Mouse (Mus musculus) gastrocnemius, adult 18-20 months (tissue): Measurements from ENCODE around the gene Pip5k1b. TPM values are rescaled to one million over a fixed set of nuclear protein-coding genes. Genes with fewer than 3 reads are reported as not detected.
"Not testable (repeated sequence)": the region's sequence is repeated elsewhere in the genome, so short reads cannot be mapped to it uniquely, and the experiment has no call there.

ENCODE experiments used
- DNase-seq: peaks from one replicate; pipeline ENCODE4 v3.0.0; 2021; ENCODE audit warnings: low spot score
- long read RNA-seq, 2 experiments: library from polyadenylated mRNA; stranded (forward); transcript quantifications; one replicate each; pipeline ENCODE4 v2.0.0; 2021
- total RNA-seq, 2 experiments: library from RNA; stranded (reverse); gene quantifications; 2 replicates each; pipeline ENCODE4 v1.2.3; 2021

The Pip5k1b gene
- under 1 TPM; 0.34 to 0.50 TPM for total RNA-seq
- long read RNA-seq, experiment 1, partial matches to known transcripts = 0 of 4 reads
- long read RNA-seq, experiment 1, other reads (novel, unspliced or antisense) = 4 of 4 reads
- long read RNA-seq, experiment 2 = 0 reads

- DNase-seq = peak; percentile 9
These were observed at the start of gene Pip5k1b for GRCm38 (mm10) chr19:24555466-24555903. Gene Pip5k1b, minus strand, starts transcription at chr19:24555872.

- no peak for DNase-seq
These were observed 48.4 kb upstream of the Pip5k1b start for GRCm38 (mm10) chr19:24604105-24604504.

GRCm38 (mm10) chr19:24603431-24603830 lies 47.8 kb upstream of the Pip5k1b start:
- DNase-seq = no peak

- no peak for DNase-seq
These were observed 31.1 kb upstream of the Pip5k1b start for GRCm38 (mm10) chr19:24586726-24587125.

- no peak for DNase-seq
These were observed 29.5 kb upstream of the Pip5k1b start for GRCm38 (mm10) chr19:24585171-24585570.

GRCm38 (mm10) chr19:24583956-24584355 lies 28.3 kb upstream of the Pip5k1b start:
- DNase-seq = no peak

GRCm38 (mm10) chr19:24576125-24576524 lies 20.5 kb upstream of the Pip5k1b start:
- DNase-seq = no peak

- no peak for DNase-seq
These were observed 16.1 kb upstream of the Pip5k1b start for GRCm38 (mm10) chr19:24571756-24572181.

GRCm38 (mm10) chr19:24570969-24571368 lies 15.3 kb upstream of the Pip5k1b start:
- no peak for DNase-seq

- no peak for DNase-seq
These were observed 1.8 kb upstream of the Pip5k1b start for GRCm38 (mm10) chr19:24557456-24557855.

GRCm38 (mm10) chr19:24556585-24556966 lies 904 bp upstream of the Pip5k1b start:
- DNase-seq = no peak

- peak; percentile 10 for DNase-seq
These were observed 372 bp upstream of the Pip5k1b start for GRCm38 (mm10) chr19:24555904-24556584.

GRCm38 (mm10) chr19:24554911-24555465 lies 684 bp downstream of the Pip5k1b start:
- DNase-seq = no peak

- DNase-seq = no peak
These were observed 1.2 kb downstream of the Pip5k1b start for GRCm38 (mm10) chr19:24554425-24554824.

GRCm38 (mm10) chr19:24553291-24554075 lies 2.2 kb downstream of the Pip5k1b start:
- DNase-seq = no peak

GRCm38 (mm10) chr19:24552641-24553040 lies 3.0 kb downstream of the Pip5k1b start:
- DNase-seq = not testable (repeated sequence)

- no peak for DNase-seq
These were observed 4.3 kb downstream of the Pip5k1b start for GRCm38 (mm10) chr19:24551196-24551954.

GRCm38 (mm10) chr19:24550778-24551177 lies 4.9 kb downstream of the Pip5k1b start:
- DNase-seq = no peak

- DNase-seq = no peak
These were observed 5.7 kb downstream of the Pip5k1b start for GRCm38 (mm10) chr19:24550016-24550415.

GRCm38 (mm10) chr19:24548337-24548736 lies 7.3 kb downstream of the Pip5k1b start:
- no peak for DNase-seq

GRCm38 (mm10) chr19:24546153-24546552 lies 9.5 kb downstream of the Pip5k1b start:
- DNase-seq = no peak
